Mouse (Mus musculus) forebrain, embryonic 11.5 days (tissue): Measurements from ENCODE around the gene Olfr791. TPM values are rescaled to one million over a fixed set of nuclear protein-coding genes. Genes with fewer than 3 reads are reported as not detected.

ENCODE experiments used
- ATAC-seq: fragments of 200-750 bp; cut with Nextera tagmentation; replicated peaks from 2 replicates; pipeline ENCODE4 v1.8.0; 2017; ENCODE audit warnings: moderate TSS enrichment; ENCODE audit not compliant: low FRiP score
- DNase-seq: peaks from one replicate; pipeline ENCODE4 v3.0.0-alpha.2; 2017; ENCODE audit warnings: low spot score
- H3K27ac ChIP-seq: fragments of 300-500 bp; sonication (generic); 2 replicates; pipeline ENCODE4 v1.5.1; 2014; ENCODE audit warnings: low read depth, low read length
- H3K27me3 ChIP-seq: fragments of 300-500 bp; sonication (generic); 2 replicates; pipeline ENCODE4 v1.6.1; 2014; ENCODE audit warnings: mild to moderate bottlenecking, low read length, mixed read lengths; ENCODE audit not compliant: control insufficient read depth, insufficient read depth
- H3K36me3 ChIP-seq: fragments of 300-500 bp; sonication (generic); 2 replicates; pipeline ENCODE4 v1.6.1; 2014; ENCODE audit warnings: mild to moderate bottlenecking, low read length, moderate library complexity, mixed read lengths; ENCODE audit not compliant: control insufficient read depth, insufficient read depth
- H3K4me1 ChIP-seq: fragments of 300-500 bp; sonication (generic); replicated peaks from 2 replicates; pipeline ENCODE4 v1.6.1; 2014; ENCODE audit warnings: low read length, mixed read lengths; ENCODE audit not compliant: control insufficient read depth, insufficient read depth
- H3K4me2 ChIP-seq: fragments of 300-500 bp; sonication (generic); 2 replicates; pipeline ENCODE4 v1.6.1; 2014; ENCODE audit warnings: low read depth, mild to moderate bottlenecking, low read length, moderate library complexity, mixed read lengths; ENCODE audit not compliant: severe bottlenecking
- H3K4me3 ChIP-seq: fragments of 300-500 bp; sonication (generic); 2 replicates; pipeline ENCODE4 v1.5.1; 2014; ENCODE audit warnings: low read depth, low read length
- H3K9ac ChIP-seq: fragments of 300-500 bp; sonication (generic); 2 replicates; pipeline ENCODE4 v1.6.1; 2014; ENCODE audit warnings: low read length
- H3K9me3 ChIP-seq: fragments of 300-500 bp; sonication (generic); 2 replicates; pipeline ENCODE4 v1.6.1; 2016; ENCODE audit warnings: low read length, mixed read lengths; ENCODE audit not compliant: control insufficient read depth
- WGBS: fragments of 180-500 bp; shearing (Covaris S2); extraction: QIAGEN DNeasy Blood & Tissue Kit; methylation state at CpG from one replicate; pipeline ENCODE4 v1.1.7; 2014; 5-methylcytosine and 5-hydroxymethylcytosine counted together
- polyA plus RNA-seq: library from polyadenylated mRNA; unstranded; fragments of >200 nt; fragmentation: Nextera tagmentation; extraction: Ambion mirVana; gene quantifications from 2 replicates; pipeline ENCODE4 v1.2.1, GENCODE M21; 2014

The Olfr791 gene
- polyA plus RNA-seq, 1 experiment from 2014 or later: not detected

GRCm38 (mm10) chr10:129577066-129577465 is 55.5 kb downstream of the Olfr791 start:
- no peak for ATAC-seq
- 77% methylated on average over 1 of the region's 1 CpGs for WGBS

More at GRCm38 (mm10) chr10:129577066-129577465, 55.5 kb downstream of the Olfr791 start:
- Histone ChIP-seq H3K4me3 (no peak overlapping the region), H3K27me3 (no peaks in the 10 kb centered on the region), H3K4me2 (no peak overlapping the region), H3K9me3 (no peaks in the 10 kb centered on the region), H3K9ac (no peak overlapping the region), H3K36me3 (no peaks in the 10 kb centered on the region), H3K4me1 (no peaks in the 10 kb centered on the region), H3K27ac (no peak overlapping the region)
- DNase-seq: no peak

Other genes with a start within 250 kb of the Olfr791 start
- not detected in 2 replicates for gene Olfr780, start 203.7 kb upstream of the Olfr791 start, polyA plus RNA-seq
- not detected in 2 replicates for gene Olfr781, start 192.9 kb upstream of the Olfr791 start, polyA plus RNA-seq
- gene Olfr782, start 172.9 kb upstream of the Olfr791 start, polyA plus RNA-seq: not detected in 2 replicates
- 0.08 TPM in 1 of 2 replicates, not detected in the other for gene Olfr784, start 137.7 kb upstream of the Olfr791 start, polyA plus RNA-seq
- gene Olfr785, start 116.4 kb upstream of the Olfr791 start, polyA plus RNA-seq: not detected in 2 replicates
- not detected in 2 replicates for gene Olfr786, start 94.5 kb upstream of the Olfr791 start, polyA plus RNA-seq
- not detected in 2 replicates for gene Olfr787, start 59.9 kb upstream of the Olfr791 start, polyA plus RNA-seq
- not detected in 2 replicates for gene Olfr788, start 50.8 kb upstream of the Olfr791 start, polyA plus RNA-seq
- not detected in 2 replicates for gene Olfr789, start 37.0 kb upstream of the Olfr791 start, polyA plus RNA-seq
- not detected in 2 replicates for gene Olfr790, start 23.3 kb upstream of the Olfr791 start, polyA plus RNA-seq
- gene Olfr792, start 17.4 kb downstream of the Olfr791 start, polyA plus RNA-seq: not detected in 2 replicates
- not detected in 2 replicates for gene Olfr794, start 45.9 kb downstream of the Olfr791 start, polyA plus RNA-seq
- gene Olfr796, start 90.8 kb downstream of the Olfr791 start, polyA plus RNA-seq: not detected in 2 replicates
- not detected in 2 replicates for gene Olfr798, start 106.1 kb downstream of the Olfr791 start, polyA plus RNA-seq
- gene Olfr799, start 115.7 kb downstream of the Olfr791 start, polyA plus RNA-seq: not detected in 2 replicates
- gene Olfr800, start 135.9 kb downstream of the Olfr791 start, polyA plus RNA-seq: not detected in 2 replicates
- not detected in 2 replicates for gene Olfr801, start 152.1 kb downstream of the Olfr791 start, polyA plus RNA-seq
- not detected in 2 replicates for gene Olfr802, start 166.4 kb downstream of the Olfr791 start, polyA plus RNA-seq
- not detected in 2 replicates for gene Olfr803, start 172.5 kb downstream of the Olfr791 start, polyA plus RNA-seq
- not detected in 2 replicates for gene Olfr804, start 181.4 kb downstream of the Olfr791 start, polyA plus RNA-seq
- not detected in 2 replicates for gene Olfr805, start 207.6 kb downstream of the Olfr791 start, polyA plus RNA-seq
- gene Olfr806, start 220.1 kb downstream of the Olfr791 start, polyA plus RNA-seq: not detected in 2 replicates
- not detected in 2 replicates for gene Olfr807, start 236.0 kb downstream of the Olfr791 start, polyA plus RNA-seq
- not detected in 2 replicates for gene Olfr808, start 243.7 kb downstream of the Olfr791 start, polyA plus RNA-seq